Mouse (Mus musculus): Measurements from ENCODE around the gene Ifna1. TPM values are rescaled to one million over a fixed set of nuclear protein-coding genes. Genes with fewer than 3 reads are reported as not detected.

Ifna1 gene
- polyA plus RNA-seq, 1 experiment from 2014 or later: not detected

DNA sequence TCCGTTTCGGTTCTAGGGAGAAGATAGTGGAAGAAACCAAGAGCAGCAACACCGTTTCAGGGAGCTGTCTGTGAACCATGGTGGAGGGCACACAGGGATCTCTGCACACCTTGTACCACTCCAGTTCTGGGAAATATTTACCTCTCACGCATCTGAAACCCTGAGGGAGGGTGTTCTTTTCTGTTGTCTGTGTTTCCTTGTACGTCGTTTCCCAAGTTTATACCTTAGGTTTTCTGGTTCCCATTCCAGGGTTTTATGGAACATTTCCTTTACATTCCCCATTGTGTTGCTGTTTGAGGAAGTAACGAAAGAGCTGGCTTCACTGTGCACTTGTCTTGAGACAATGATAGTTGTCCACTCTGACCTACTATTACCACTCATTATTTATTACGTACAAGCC, 30.2 kb downstream of the Ifna1 start, which contains the start of gene Ifne:
Ifne (minus strand) TSS at position 101 of the 400 bp plus-strand sequence.
- Histone ChIP-seq H3K4me1 (replicated peaks; ENCODE audit: control insufficient read depth, insufficient read depth, low read length) (no peaks in the 10 kb centered on the region), H3K9ac (ENCODE audit: low read depth, low read length) (no peak within 1 kb of the TSS), H3K4me2 (replicated peaks; ENCODE audit: low read depth) (no peak within 1 kb of the TSS), H3K27me3 (replicated peaks; ENCODE audit: control insufficient read depth, insufficient read depth, low read length) (no peaks in the 10 kb centered on the region), H3K36me3 (ENCODE audit: control insufficient read depth, insufficient read depth) (no peaks in the 10 kb centered on the region), H3K4me3 (ENCODE audit: low read depth, low read length) (no peak within 1 kb of the TSS), H3K27ac (ENCODE audit: low read depth, low read length) (no peak within 1 kb of the TSS), H3K9me3 (ENCODE audit: control insufficient read depth) (no peaks in the 10 kb centered on the region)
- 80% methylated on average over 8 of the region's 8 CpGs for WGBS
- ATAC-seq: no peak
- TF ChIP-seq CTCF (IDR thresholded peaks at IDR 0.05; ENCODE audit: low read depth): no peak

- 0 out of 2 replicates have a peak, but pooled peaks cover 3% of the 10 kb centered on the region for H3K4me1 ChIP-seq (replicated peaks; ENCODE audit: control insufficient read depth, insufficient read depth, low read length)
- no peaks in the 10 kb centered on the region for H3K36me3 ChIP-seq (ENCODE audit: control insufficient read depth, insufficient read depth)
- no peak for TF ChIP-seq CTCF (IDR thresholded peaks at IDR 0.05; ENCODE audit: low read depth)
Measured at GRCm38 (mm10) chr4:88888236-88888635, 38.3 kb downstream of the Ifna1 start.

GRCm38 (mm10) chr4:88893201-88893754, 43.4 kb downstream of the Ifna1 start:
- no peaks in the 10 kb centered on the region for H3K27me3 ChIP-seq (replicated peaks; ENCODE audit: control insufficient read depth, insufficient read depth, low read length)
- peak; percentile 88 for ATAC-seq
- TF ChIP-seq CTCF (IDR thresholded peaks at IDR 0.05; ENCODE audit: low read depth): no peak
- no peak overlapping the region for H3K27ac ChIP-seq (ENCODE audit: low read depth, low read length)
- H3K9ac ChIP-seq (ENCODE audit: low read depth, low read length): no peak overlapping the region
- H3K4me3 ChIP-seq (ENCODE audit: low read depth, low read length): no peak overlapping the region
- H3K4me1 ChIP-seq (replicated peaks; ENCODE audit: control insufficient read depth, insufficient read depth, low read length): 0 out of 2 replicates have a peak, but pooled peaks cover 3% of the 10 kb centered on the region
- H3K9me3 ChIP-seq (ENCODE audit: control insufficient read depth): no peaks in the 10 kb centered on the region
- no peaks in the 10 kb centered on the region for H3K36me3 ChIP-seq (ENCODE audit: control insufficient read depth, insufficient read depth)
- H3K4me2 ChIP-seq (replicated peaks; ENCODE audit: low read depth): no peak overlapping the region

More at GRCm38 (mm10) chr4:88888236-88888635, 38.3 kb downstream of the Ifna1 start:
- Histone ChIP-seq H3K4me2 (replicated peaks; ENCODE audit: low read depth) (no peak overlapping the region), H3K9me3 (ENCODE audit: control insufficient read depth) (no peaks in the 10 kb centered on the region), H3K9ac (ENCODE audit: low read depth, low read length) (no peak overlapping the region), H3K27ac (ENCODE audit: low read depth, low read length) (no peak overlapping the region), H3K4me3 (ENCODE audit: low read depth, low read length) (no peak overlapping the region), H3K27me3 (replicated peaks; ENCODE audit: control insufficient read depth, insufficient read depth, low read length) (no peaks in the 10 kb centered on the region)
- ATAC-seq: no peak

Other genes with a start within 250 kb of the Ifna1 start
- not detected in 2 replicates for gene Ifna12, start 246.7 kb upstream of the Ifna1 start, polyA plus RNA-seq (2015; fragmentation: Nextera tagmentation; extraction: Ambion mirVana)
- gene C87499, start 215.7 kb upstream of the Ifna1 start, polyA plus RNA-seq (2015; fragmentation: Nextera tagmentation; extraction: Ambion mirVana): not detected in 2 replicates
- gene Ifna13, start 205.6 kb upstream of the Ifna1 start, polyA plus RNA-seq (2015; fragmentation: Nextera tagmentation; extraction: Ambion mirVana): not detected in 2 replicates
- not detected in 2 replicates for gene Ifna16, start 173.2 kb upstream of the Ifna1 start, polyA plus RNA-seq (2015; fragmentation: Nextera tagmentation; extraction: Ambion mirVana)
- not detected in 2 replicates for gene Ifna2, start 166.2 kb upstream of the Ifna1 start, polyA plus RNA-seq (2015; fragmentation: Nextera tagmentation; extraction: Ambion mirVana)
- not detected in 2 replicates for gene Ifnab, start 158.7 kb upstream of the Ifna1 start, polyA plus RNA-seq (2015; fragmentation: Nextera tagmentation; extraction: Ambion mirVana)
- gene Gm26566, start 128.3 kb upstream of the Ifna1 start, polyA plus RNA-seq (2015; fragmentation: Nextera tagmentation; extraction: Ambion mirVana): 0.16 and 0.43 TPM in 2 replicates
- 40.5 and 42.5 TPM in 2 replicates for gene Klhl9, start 127.6 kb upstream of the Ifna1 start, polyA plus RNA-seq (2015; fragmentation: Nextera tagmentation; extraction: Ambion mirVana)
- not detected in 2 replicates for gene Gm13271, start 95.2 kb upstream of the Ifna1 start, polyA plus RNA-seq (2015; fragmentation: Nextera tagmentation; extraction: Ambion mirVana)
- gene Gm13283, start 90.0 kb upstream of the Ifna1 start, polyA plus RNA-seq (2015; fragmentation: Nextera tagmentation; extraction: Ambion mirVana): 0.20 TPM in 1 of 2 replicates, not detected in the other
- 0.13 TPM in 1 of 2 replicates, not detected in the other for gene Gm13290, start 76.3 kb upstream of the Ifna1 start, polyA plus RNA-seq (2015; fragmentation: Nextera tagmentation; extraction: Ambion mirVana)
- gene Gm13289, start 73.2 kb upstream of the Ifna1 start, polyA plus RNA-seq (2015; fragmentation: Nextera tagmentation; extraction: Ambion mirVana): not detected in 2 replicates
- not detected in 2 replicates for gene Gm13272, start 70.2 kb upstream of the Ifna1 start, polyA plus RNA-seq (2015; fragmentation: Nextera tagmentation; extraction: Ambion mirVana)
- gene Ifnz, start 68.0 kb upstream of the Ifna1 start, polyA plus RNA-seq (2015; fragmentation: Nextera tagmentation; extraction: Ambion mirVana): 0.18 TPM in 1 of 2 replicates, not detected in the other
- gene Gm13276, start 64.4 kb upstream of the Ifna1 start, polyA plus RNA-seq (2015; fragmentation: Nextera tagmentation; extraction: Ambion mirVana): not detected in 2 replicates
- gene Gm13277, start 61.5 kb upstream of the Ifna1 start, polyA plus RNA-seq (2015; fragmentation: Nextera tagmentation; extraction: Ambion mirVana): not detected in 2 replicates
- gene Gm13278, start 58.5 kb upstream of the Ifna1 start, polyA plus RNA-seq (2015; fragmentation: Nextera tagmentation; extraction: Ambion mirVana): not detected in 2 replicates
- gene Gm13275, start 55.6 kb upstream of the Ifna1 start, polyA plus RNA-seq (2015; fragmentation: Nextera tagmentation; extraction: Ambion mirVana): not detected in 2 replicates
- not detected in 2 replicates for gene Gm13279, start 52.7 kb upstream of the Ifna1 start, polyA plus RNA-seq (2015; fragmentation: Nextera tagmentation; extraction: Ambion mirVana)
- 0.37 and 0.42 TPM in 2 replicates for gene Gm13285, start 50.4 kb upstream of the Ifna1 start, polyA plus RNA-seq (2015; fragmentation: Nextera tagmentation; extraction: Ambion mirVana)
- not detected in 2 replicates for gene Gm13287, start 46.8 kb upstream of the Ifna1 start, polyA plus RNA-seq (2015; fragmentation: Nextera tagmentation; extraction: Ambion mirVana)
- gene Gm13288, start 44.6 kb upstream of the Ifna1 start, polyA plus RNA-seq (2015; fragmentation: Nextera tagmentation; extraction: Ambion mirVana): not detected in 2 replicates
- gene Ifna7, start 33.9 kb upstream of the Ifna1 start, polyA plus RNA-seq (2015; fragmentation: Nextera tagmentation; extraction: Ambion mirVana): not detected in 2 replicates
- not detected in 2 replicates for gene Ifna11, start 30.1 kb upstream of the Ifna1 start, polyA plus RNA-seq (2015; fragmentation: Nextera tagmentation; extraction: Ambion mirVana)
- not detected in 2 replicates for gene Ifna6, start 22.7 kb upstream of the Ifna1 start, polyA plus RNA-seq (2015; fragmentation: Nextera tagmentation; extraction: Ambion mirVana)
- not detected in 2 replicates for gene Ifna5, start 14.6 kb upstream of the Ifna1 start, polyA plus RNA-seq (2015; fragmentation: Nextera tagmentation; extraction: Ambion mirVana)
- not detected in 2 replicates for gene Ifna4, start 8.2 kb upstream of the Ifna1 start, polyA plus RNA-seq (2015; fragmentation: Nextera tagmentation; extraction: Ambion mirVana)
- gene Ifne, start 30.1 kb downstream of the Ifna1 start, polyA plus RNA-seq (2015; fragmentation: Nextera tagmentation; extraction: Ambion mirVana): not detected in 2 replicates